Mouse (Mus musculus): ENCODE measurements around the gene Vim.

DNA sequence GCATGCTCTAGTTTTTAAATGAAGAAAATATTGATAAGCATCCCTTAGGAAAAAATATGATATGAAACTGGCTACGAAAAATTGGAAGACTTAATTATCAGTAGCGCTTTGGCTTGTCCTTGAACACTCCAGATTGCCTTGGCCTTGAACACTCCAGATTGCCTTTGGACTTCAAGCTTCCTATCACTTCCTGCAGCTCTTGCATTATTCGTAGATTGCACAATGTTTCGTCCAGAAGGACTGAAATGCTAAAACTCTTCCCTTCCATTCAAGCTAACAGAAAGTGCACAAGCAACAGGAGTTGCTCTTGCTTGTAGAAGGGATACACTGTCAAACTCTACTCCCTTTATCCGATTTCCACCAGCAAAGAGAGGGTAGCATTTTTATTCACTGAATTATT is 14.4 kb upstream of the Vim start:
- TF ChIP-seq CTCF (IDR thresholded peaks at IDR 0.05; ENCODE audit: low read depth), result no peak
- no peak for TF ChIP-seq EP300 (IDR thresholded peaks at IDR 0.05; ENCODE audit: low read depth)
